Mouse (Mus musculus): ENCODE measurements around the gene Gm28308.

Gm28308 gene

DNA sequence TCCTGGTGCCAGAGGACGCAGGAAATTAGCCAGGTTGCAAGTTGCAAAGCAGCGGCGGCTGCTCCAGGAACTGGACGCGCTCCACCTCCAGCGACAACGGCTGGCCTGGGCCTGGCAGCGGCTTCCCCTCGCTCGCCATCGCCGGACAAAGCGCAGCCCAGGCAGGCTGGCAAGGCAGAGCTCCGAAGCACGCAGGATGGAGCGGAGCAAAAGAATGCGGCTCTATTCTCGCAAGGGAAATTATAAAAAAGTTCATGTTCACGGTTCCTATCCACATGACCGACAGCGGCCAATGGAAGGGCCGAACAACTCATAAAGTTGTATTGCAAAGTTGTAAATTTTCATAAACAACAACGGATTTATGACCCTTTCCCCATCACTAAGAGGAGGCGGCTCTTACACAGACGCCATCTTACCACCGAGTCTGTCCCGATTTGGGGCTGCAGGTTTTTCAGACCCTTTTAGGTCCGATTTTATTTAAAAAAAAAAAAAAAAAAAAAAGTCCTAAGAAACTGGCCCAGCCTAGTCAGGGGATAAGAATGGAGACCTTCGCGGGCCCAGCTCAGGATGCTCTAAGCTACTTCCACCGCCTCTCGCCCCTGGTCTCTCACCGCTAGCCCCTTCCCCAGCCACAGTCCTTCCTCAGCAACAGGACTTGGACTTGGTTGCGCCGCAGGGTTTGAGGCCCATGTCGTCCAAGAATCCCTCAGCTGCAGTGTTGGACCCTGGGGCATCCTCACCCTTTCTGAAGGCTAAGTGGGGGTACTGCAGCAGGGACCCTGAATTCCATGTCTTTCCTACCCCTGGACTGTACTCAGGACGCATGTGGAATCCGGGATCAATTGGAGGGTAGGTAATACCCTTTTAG lies at the start of gene Gm28308, which contains the start of gene Hoxa3:
TSS of gene Gm28308 (minus strand) at position 221 of the 868 bp plus-strand sequence.
TSS of gene Hoxa3 (minus strand) at position 218 of the 868 bp plus-strand sequence.
- DNase-seq (ENCODE audit: low spot score): no peak

DNA sequence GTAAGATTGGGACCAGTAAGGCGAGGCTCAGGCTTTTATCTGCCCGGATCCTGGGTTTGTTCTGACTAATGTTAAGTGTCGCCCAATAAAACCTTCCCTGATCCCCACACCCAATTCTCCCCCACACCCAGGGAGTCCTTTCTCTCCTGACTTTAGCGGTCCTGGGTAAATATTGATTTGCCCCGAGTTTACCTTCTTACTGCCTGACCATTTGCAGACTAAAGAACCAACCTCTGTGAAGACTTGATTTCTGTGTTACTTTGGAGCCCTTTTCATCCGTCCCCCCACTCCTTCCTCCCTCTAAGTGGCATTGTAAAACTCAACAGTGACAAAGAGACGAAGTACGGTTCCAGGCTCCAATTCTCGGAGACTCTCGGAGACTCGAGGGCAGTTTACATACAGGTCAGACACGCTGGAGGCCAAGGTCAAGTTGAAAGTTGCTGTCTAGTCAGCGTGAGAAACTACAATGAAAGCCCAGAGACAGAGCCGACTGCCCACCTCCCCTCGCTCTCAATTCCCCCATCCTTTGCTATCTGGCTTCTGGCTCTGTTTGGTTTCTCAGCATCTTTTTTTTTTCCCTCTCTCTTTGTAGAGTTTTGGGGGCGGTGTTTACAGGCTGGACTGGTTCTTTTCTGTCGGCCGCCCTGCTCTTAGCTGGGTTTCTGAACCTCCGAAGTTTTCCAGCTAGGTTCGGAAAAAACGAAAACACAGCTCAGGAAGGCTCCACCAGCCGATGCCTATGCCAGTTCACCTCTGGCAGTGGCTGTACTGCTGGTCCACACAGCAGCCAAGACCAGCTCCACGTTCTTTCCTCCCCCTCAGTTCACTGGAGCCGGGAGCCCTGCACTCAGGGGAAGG lies 49.6 kb upstream of the Gm28308 start:
- no peak for DNase-seq (ENCODE audit: low spot score)

DNA sequence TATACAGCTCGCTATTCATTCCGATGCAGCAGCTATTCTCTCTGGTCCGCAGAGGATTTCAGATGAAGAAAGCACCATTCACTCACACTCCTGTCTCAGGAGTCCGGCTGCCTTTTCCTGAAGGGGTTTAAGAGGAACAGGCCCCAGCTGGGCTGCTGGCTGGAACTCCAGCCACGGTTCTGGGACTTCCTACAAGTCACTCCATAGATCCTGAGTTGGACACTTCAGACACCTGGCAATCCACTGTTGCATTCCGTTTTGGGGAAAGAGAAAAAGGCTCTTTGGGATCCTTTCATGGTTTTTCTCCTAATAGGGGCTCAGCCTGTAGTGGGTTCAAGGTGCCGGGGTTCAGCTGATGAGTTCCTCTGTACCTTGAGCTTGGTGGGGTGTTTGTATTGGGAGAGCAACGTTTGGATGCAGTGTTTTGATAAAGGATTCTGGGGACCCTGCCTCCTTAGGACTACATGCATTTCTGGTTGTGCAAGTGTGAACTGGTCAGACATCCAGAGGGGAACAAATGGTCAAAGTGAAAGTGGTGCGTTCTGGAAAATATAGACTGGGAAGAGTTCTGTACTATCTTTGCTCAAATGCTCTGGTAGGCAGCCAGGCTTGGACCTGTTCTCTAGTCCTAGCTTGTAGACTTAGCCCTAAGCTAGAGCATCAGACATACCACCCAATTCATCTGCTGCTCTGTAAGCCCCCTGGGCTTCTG lies 48.8 kb upstream of the Gm28308 start:
- DNase-seq (ENCODE audit: low spot score): no peak

DNA sequence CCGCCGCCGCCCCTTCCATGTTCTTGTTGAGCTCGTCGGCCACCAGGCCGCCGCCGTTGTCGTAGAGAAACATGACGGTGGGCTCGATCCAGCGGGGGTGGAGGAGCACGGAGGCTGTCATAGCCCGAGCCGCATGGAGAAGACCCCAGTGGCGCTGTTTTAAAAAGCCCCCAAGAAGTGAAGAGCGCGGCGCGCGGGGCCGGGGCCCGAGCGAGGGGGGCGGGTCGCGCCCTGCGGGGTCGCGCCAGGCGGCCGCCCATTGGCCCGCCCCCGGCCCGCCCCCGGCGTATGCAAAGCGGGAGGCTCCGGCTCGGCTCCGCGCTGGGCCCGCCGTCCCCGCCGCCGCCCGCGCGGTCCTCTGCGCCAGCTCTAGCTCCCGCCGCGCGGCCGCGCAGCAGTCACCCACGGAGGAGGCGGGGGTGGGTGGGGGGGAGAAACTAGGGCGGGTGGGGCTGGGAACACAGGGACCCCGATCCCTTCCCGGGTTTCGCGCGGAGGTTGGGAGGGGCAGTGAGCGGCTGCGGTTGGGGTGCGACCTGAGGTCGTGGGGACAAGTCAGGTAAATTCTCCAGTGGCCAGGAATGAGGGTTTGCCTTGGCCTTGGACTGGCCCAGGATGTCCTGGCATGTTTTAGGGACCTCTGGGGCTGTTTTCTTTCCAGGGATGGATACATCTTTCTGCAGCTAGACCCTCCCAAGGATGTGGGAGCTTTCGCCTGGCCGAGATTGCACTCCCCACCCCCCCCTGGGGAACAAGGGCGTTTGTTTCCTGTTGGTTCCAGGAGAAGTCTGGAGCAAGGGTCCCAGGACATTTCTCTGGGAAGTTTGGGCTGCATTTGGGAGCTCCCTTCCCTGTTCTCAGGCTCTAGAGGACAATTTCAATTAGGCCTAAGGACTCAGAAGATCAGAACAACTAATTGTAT lies 47.8 kb upstream of the Gm28308 start, which contains the start of gene Hoxa13:
TSS of gene Hoxa13 (minus strand) at position 227 of the 922 bp plus-strand sequence.
- no peak for DNase-seq (ENCODE audit: low spot score)

DNA sequence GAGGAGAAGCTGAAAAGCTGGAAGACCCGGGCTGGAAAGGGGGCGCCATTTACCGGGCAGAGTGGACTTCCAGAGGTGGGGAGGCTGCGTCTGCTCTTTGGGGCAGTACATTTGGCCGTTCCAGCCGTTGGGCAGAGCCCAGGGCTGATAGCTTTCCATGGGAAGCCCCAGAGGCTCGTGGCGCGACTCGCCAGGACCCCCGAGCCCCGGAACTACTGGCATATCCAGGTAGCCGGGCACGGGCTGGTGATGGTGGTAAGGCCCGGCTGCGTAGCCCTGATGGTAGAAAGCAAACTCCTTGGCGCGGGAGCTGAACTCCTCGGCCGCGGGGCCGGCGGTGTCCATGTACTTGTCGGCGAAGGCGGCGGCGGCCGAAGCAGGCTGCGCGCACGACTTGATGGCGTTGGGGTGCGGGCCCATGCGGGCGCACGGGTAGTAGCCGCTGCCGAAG lies 46.7 kb upstream of the Gm28308 start:
- no peak for DNase-seq (ENCODE audit: low spot score)

DNA sequence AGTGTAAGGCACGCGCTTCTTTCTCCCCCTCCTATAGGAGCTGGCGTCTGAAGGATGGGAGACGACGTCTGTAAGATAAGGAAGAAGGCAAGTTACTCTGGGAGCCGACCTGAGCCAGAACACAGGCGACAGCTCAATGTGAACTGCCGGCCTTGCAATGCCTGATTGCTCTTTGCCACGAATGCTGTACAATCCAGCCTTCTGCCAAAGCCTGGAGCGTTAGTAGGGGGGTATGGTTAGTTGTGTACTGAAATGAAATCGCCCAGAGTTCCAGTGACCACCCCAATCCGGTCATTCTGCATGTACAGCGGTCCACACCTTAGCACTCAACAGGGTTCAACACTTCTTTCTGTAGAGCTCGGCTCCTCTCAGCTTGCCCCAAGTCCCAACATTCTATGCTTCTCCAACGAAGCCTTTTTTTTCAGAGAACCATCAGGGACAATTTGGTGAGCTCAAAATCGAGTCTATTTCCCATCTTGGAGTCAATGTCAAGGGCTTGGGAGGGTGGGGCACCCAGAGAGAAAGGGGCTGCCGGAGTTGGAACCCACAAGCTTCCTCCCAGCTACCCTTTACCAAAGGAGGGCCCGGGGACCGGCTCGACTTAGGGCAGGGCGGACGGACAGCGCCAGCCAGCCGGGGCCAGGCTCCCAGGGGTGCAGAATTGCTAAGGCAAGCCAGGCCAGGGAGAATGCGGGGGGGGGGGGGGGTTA lies 46.1 kb upstream of the Gm28308 start:
- no peak for DNase-seq (ENCODE audit: low spot score)

DNA sequence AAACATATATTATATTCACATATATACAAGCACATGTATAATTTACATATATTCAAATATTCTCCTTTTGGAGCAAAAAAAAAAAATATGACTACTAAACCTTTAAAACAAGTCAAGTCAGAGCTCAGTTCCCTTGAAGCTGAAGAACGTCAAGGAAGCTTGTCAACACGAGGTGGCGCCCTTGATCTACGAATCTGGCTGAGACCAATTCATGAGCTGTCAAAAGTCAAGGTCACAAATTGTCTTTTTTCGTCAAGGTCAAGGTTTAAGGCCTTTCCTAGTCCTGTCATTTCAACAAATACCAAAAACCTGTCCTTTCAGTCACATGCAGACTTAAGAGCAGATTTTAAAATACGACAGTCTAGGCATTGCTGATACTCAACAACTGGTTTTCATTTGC lies 43.8 kb upstream of the Gm28308 start:
- DNase-seq (ENCODE audit: low spot score): peak; percentile 87

DNA sequence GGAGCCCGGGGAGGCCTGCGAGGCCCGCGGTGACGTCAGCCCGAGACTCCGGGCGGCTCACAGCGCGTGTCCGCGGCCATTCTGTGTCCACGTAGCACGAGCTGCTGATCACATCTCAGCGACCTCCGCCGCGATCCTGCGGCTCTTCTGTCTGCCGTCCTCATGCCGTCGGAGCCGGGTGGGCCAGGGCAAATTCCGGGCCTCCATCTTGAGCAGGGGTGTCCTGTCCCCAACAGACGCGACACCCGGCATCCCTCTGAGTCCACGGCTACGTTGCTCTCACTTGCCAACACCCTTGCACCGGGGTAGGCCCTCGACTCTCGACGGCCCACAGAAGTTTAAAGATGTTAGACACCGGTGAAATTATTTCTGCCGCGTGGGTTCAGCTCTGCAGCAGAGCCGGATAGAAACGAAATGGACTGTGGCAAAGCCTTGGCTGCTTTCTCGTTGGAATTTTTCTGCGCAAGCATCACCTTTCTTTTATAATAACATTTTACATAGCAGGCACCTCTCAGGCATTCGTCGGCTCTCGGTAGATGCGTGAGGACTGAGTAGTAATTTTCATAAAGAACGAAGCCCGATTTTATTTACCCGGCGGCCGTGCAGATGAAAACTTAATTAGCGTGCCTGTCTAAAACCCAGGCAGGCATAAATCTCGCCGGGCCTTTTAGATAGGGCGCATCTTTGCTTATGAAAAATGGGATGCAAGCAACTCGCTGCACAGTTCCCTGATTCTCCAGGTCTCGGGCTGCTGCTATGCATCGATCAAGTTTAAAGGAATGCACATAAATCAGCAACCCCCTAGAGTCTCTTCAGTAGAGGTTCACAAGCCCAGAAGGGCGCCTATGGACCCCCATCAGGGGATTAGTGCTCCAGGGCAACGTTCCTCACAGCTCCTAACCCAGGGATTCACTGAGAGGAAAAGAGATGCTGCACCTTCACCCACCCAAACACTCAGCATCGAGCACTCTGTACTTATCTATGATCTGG lies 40.7 kb upstream of the Gm28308 start:
- no peak for DNase-seq (ENCODE audit: low spot score)

DNA sequence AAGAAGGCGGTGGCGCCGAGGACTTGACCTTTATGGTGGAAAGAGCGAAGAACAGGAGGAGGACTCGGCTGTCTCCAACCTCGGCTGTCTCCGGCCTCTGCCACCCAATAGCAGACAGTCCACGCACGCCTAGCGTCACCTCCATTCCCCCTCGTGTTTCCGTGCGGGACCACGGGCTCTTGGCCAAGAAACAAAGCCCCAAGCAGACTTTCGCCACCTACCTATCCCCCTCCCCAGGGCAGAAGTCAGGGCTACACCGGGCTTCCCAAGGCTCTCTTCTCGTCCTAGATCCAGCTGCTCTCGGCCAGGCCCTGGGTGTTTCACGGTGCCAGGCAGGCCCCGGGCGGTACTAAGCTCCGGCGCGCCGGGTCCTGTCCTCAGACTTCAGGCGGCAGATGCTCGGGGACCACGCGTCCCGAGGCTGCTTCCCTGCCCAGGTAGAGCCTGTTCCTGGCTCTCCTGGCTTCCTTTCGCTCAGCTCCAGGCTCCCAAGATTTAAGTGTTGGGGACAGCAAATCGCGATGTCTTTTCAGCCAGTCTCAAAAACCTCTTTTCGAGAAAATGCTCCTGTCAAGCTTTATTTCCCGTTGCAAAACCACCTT lies 39.7 kb upstream of the Gm28308 start:
- no peak for DNase-seq (ENCODE audit: low spot score)

DNA sequence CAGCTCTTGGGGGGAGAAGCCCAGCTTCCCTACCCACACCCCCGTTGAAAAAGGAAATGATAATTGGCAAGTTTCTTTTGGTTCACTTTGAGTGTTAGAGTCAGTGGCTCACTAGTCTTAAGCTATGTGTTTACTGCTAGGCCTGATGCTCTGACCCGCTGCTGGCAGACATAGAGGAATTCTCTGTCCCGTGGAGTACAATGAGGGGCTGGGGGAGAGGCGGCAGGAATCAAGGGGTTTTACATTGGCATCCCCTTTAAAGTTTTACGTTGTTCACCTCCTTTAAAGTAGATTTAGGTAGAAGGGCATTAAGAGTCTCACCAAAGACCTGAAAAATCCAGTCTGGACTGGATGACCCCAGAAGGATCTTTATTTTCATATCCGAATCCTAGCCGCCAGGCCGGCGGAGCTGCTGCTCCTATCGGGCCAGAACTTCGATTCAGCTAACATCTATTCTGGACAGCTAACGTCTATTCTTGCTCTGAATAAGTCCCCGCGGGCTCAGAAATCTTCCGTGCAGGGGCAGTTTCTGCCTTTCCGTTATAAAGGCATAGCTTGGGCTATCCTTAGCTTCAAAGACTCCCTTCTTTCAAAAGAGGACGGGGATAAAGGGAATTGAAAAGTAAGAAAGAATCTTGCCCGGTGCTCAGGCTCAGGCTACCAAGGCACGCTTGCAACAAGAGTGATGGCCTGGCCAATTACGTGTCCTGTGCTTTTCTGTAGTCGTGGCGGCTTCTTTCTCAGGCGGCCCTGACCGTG lies 39.1 kb upstream of the Gm28308 start:
- DNase-seq (ENCODE audit: low spot score): no peak

DNA sequence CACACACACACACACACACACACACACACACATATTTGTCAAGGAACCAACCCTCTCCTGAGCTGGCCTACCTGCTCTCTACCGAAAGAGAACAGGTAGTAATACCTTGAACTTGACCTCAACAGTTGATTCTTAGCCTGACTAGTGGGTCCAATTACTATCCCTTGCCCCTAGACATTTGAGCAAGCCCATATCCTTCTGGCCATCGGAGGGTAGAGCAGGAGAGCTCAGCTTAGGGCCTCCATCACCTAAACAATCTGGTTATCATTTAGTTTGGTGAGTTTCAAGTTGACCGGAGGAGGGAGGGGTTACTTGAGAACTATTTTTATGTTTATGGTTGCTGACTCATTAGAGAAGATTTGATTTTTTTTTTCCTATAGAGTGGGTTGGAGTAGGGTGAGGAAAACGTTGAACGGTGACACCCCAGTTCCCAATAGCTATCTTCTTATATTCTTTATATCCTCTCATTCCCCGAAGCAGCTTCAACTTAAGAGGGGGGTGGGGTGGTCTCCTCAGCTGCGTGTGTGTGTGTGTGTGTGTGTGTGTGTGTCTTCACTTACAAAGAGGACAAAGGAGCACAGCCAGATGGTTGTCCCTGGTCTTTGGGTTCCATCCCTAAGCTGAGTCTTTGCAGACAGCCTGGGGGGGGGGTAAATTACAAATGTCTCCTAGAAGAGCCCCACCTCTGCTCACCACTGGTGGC lies 38.2 kb upstream of the Gm28308 start:
- no peak for DNase-seq (ENCODE audit: low spot score)

DNA sequence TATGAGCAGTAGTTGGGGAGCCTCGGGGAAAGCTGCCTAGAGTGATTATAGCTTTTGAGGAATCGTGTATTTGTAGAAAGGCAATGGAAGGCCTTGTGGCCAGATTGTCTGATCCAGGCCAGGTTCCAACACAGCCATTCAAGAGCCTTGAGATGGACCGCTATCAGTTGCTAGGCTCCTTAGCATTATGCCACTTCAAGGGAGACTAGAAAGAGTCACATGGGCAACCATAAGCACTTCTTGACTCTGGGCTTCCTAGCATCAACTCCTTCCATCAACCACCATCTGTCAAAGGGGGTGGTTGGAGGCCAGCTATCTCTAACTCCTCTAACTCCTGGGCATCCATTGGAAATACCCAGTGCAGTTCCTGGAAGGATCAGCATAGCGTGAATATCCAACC lies 36.7 kb upstream of the Gm28308 start:
- DNase-seq (ENCODE audit: low spot score): no peak

DNA sequence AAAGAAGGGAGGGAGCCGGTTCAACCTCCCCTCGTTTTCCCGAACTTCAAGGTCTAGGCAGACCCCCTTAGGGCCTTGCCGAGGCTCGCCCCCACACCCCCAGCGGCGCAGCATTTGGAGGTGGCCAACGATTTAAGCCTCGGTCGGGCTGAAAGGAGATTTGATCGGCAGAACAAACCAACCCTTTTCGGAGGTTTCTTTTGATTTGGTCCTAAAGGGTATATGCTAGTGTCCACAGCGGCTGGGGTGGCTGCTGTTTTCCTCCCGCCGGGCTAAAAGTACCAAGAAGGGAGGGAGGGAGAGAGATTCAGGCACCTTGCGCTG lies 36.2 kb upstream of the Gm28308 start:
- DNase-seq (ENCODE audit: low spot score): no peak

DNA sequence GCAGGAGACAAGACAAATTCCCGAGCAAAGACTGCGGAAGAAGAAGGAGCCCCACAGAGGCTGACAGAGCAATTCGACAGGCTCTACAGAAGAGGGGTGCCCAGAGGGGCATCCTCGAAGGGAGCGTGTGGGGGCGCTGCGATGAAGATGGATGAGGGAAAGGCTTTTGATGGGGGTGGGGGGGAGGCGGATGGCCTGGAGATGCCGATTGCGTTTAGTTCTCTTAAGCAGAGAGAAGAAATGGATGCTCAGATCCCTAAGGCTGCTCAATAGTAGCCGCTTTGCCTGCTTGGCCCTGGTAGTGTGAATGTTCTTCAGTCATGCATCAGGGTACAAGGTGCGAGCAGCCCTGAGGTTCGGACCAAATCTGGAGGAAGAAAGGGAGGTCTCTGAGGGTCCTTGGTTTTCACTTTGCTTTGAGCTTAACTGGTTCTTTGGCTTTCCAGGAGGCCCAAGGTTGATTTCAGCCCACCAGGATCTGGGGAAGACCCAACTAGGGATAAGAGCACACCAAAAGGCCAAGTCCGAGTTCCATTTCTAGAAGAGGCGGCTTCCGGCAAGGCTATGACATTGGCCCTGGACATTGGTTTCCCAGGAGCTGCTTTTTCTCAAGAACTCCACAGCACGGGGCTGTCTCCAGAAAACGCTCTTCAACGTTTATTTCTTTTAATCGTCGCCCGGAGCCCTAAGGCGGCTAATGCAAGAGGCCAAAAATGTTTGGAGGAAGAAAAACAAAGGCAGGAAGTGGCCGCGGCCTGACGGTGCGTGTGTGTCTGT lies 35.7 kb upstream of the Gm28308 start:
- no peak for DNase-seq (ENCODE audit: low spot score)

DNA sequence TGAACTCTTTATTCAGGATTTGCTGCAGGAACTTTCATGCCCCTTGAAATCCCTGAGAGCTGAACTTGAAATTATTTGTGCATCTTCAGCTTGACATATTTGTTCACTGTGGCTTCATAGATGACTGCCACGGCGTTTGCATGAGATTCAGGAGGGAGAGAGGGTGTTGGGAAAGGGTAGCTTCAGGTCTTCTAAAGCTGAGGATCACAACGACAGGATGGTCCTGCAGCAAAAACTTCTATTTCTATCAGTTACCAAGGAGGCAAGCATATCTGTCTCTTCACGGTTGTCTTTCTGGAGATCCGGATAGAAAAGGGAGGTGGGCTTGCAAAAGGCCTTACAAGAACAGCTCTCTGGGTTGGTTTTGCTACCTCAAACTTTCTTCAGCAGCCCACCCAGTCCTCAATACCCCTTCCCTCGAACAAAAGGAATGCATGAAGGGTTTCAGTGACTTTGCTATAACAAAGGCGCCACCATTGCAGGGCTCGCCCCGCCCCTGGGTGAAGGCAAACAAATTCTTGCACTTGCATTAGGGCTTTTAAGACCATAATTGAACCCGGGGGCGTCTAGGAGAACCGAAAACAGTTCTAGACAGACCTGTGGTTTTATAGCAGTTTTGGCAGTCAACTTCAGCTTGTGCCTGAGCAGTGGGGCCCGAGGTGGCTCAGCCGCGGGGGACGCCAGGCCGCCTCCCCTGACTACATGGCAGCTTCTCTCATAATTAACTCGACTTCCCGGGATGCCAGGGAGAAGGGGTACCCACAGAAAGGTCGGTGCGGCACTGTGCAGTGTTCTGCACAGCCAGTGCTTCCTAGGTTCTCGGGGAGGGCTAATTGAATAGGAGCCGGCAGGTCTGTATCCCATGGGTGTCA lies 34.9 kb upstream of the Gm28308 start:
- no peak for DNase-seq (ENCODE audit: low spot score)

DNA sequence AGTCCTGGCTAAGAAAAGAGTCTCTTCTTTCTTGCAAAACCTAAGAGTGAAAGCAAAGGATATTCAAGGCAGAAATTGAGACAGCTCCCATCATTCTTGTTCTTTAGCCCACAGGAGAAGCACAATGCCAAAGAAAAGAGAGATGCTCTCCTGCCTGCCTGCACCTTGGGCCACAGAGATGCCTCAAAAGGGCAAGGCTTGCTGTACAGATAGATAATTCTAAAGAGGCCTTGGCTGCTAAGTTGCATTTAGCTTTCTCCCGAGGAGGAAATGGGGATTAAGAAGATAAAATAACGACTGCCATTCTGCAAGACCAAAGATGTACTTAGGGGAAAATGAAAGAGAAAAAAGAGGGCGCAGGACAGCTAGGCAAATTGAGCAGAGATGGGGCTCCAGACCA lies 33.8 kb upstream of the Gm28308 start:
- no peak for DNase-seq (ENCODE audit: low spot score)

All from lung, postnatal 25 days (tissue).